Mouse (Mus musculus) kidney, adult 2 months (tissue): Measurements from ENCODE around the gene Nprl2.

Experiments
- CTCF ChIP-seq: fragments of 200-500 bp; conservative IDR thresholded peaks from 2 replicates; pipeline ENCODE4 v1.5.1; 2011; ENCODE audit warnings: low read depth, mild to moderate bottlenecking, control low read depth, low read length, moderate library complexity, mixed read lengths; ENCODE audit not compliant: insufficient read depth, insufficient read length
- POLR2A ChIP-seq: fragments of 200-500 bp; IDR thresholded peaks from one replicate; pipeline ENCODE4 v1.6.1; 2011; ENCODE audit warnings: low read depth, low read length, control low read depth

DNA sequence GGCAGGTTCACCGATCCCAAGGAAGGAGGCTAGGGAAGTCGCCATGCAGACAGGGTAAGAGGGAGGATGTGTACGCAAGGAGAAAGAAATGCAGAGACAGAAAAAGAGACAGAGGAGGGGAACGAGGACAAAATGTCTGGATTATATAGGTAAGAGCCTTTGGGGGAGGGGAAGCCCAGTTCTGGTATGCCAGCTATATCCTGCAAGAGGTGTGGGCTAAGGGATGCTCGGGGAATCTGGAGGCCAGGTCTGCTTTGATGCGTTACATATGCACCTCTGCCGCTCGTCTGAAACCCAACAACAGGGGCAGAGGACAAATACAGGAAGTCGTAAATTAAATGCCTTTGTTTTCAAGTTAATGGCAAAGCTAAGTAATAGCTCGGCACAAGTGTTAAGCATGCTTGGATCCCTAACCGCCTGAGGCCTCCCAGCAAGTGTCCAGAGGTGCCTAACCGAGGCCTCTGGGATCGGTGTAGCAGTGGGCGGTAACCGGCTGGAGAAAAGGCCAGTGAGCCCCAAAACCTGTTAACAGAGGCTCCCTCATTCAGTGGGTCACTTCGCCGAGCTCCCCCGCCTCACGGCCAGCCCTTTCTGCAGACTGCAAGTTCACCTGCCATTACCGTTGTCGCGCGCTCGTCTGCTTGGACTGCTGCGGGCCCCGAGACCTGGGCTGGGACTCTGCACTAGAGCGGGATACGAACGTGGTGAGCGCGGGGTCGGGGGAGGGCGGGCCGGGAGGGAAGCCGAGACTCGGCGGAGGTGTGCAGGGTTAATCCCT is 11.7 kb downstream of the Nprl2 start:
- no peak for TF ChIP-seq POLR2A
- no peak for TF ChIP-seq CTCF
